Mouse (Mus musculus) MEL-GATA-1-ER (cell line): ENCODE data around the gene Dus2.
A peak's percentile ranks its signal among the peaks of the same experiment; 100 is the strongest.
"Not testable (repeated sequence)": the region's sequence is repeated elsewhere in the genome, so short reads cannot be mapped to it uniquely, and the experiment has no call there.

Experiments
- DNase-seq: peaks from one replicate; pipeline ENCODE4 v3.0.0-alpha.2; 2012; ENCODE audit warnings: low read depth; ENCODE audit errors: extremely low read depth

Dus2 gene

DNA sequence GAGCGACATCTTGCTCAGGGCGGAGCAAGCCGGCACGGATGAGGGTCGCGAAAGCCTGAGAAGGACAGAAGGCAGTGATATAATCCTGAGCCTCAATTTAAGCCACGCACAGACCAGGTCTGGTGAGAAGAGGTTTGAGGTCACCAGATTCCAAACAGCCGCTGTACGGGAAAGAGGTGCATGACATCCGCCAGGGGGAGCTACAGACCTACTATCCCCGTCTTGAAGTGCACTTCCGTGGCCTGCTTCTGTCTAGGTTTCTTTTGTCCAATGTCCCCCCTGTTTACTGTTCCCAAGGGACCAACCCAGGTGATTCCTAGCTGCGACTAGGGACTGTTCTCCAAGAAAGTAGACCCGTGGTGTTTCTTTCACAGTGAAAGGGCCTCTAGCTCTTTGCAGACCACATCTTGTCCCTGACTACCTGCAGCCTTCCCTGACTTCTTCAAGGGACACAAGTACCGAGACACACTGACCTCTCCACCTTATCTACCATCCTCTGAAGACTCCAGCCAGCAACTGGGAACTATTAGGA lies at the start of gene Dus2:
Dus2 (plus strand) TSS at position 482 of the 532 bp plus-strand sequence.
- DNase-seq: peak; percentile 69

DNA sequence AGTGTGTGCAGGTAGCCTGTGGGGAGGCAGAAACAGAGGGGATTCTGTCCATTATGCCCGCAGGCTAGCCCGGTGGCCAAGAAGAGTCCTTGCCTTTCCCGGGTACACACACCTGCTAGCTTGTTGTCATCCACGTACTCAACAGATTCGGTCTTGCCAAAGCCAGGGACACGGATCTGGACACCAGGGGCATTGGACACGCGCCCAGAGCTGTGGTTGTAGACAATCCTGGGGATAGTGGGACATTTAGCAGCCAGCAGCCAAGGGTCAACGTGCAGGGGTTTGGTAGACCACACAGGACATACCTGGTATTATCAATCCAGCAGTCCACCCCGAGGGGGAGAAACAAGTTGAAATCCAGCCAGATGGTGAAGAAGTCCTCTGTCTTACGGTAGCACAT lies 49.1 kb upstream of the Dus2 start:
- DNase-seq: no peak

DNA sequence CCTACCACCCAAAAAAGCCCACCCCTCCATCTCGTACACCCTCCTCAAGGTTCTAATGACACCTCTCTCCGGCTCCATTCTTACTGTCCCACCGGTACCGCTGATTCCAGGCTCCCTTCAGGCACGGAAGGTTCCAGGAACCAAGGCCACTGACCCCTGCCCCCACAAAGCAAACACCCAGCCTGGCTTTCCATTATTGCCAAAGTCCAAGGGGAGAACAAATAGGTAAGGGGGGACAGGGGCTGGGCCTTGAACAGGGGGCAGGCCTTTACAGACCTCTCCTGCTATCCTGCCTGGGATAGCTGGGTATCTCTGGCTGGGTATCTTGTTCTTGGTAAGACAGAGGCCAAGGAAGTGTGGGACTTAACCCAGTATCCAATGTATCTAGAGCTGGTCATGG lies 48.6 kb upstream of the Dus2 start:
- no peak for DNase-seq

DNA sequence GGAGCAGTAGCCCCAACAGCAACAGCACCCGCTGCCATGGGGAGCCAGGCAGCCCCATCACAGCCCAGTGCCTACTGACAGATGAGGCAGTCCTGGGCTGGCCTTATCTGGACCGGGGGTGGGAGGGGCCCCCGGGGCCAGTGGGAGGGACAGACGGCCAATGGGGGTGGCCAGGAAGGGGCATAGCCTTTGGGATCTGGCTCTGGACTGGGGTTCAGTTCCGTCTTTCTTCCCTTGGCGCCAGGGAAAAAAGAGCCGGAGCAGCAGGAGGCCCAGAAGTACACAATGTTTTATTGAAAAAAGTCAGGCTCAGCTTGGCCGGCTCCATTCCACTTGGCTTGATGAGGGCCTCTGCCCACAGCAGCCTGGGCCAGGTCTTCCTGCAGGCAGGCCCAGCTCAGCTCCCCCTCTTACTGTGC lies 47.8 kb upstream of the Dus2 start, which contains the start of gene Lcat:
Lcat (minus strand) TSS at position 62 of the 419 bp plus-strand sequence.
- no peak for DNase-seq

DNA sequence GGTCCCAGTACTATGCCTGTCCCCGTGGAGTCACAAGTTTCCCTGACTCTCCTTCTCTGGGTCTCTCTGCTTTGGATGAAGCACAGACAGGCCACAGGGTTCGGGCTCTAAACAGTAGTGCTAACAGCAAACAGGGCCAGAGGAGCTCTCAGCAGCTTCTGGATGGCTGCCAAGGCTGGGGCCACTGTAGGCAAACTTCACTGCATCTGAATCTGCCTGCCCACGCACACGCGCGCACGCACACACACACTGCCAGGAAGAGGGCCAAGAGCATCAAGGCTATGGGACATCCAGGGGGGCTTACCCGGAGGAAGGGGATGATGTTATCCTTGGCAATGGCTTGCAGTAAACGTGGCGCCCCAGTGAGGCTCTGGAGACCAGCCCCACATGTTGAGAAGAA lies 41.8 kb upstream of the Dus2 start:
- no peak for DNase-seq

DNA sequence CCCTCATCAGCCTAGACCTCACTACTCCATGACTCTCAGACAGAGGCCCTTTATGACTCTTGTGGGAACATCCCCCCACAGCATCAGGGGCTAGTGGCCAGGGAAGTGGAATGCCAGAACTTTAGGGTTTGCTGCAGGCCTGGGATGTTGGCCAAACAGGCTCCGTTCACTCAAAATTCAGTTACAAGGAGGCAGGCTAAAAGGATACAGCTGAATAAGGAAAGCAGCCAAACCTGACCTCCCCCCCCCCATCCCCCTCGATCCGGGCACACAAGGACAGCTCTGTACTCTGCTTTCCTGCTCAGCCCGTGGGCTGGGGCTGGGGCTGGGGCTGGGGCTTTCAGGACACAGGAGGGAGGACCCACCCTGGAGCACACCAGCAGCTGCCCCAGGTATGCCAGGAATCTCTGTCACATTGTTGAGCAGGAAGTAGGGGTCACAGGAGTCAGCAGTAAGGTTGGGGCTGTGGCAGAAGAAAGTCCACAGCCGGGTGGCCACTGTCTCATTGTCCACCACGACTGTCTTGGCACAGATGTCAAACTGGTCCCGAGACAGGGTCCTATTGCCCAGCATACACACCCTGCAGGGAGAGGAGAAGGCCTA lies 40.0 kb upstream of the Dus2 start:
- no peak for DNase-seq

DNA sequence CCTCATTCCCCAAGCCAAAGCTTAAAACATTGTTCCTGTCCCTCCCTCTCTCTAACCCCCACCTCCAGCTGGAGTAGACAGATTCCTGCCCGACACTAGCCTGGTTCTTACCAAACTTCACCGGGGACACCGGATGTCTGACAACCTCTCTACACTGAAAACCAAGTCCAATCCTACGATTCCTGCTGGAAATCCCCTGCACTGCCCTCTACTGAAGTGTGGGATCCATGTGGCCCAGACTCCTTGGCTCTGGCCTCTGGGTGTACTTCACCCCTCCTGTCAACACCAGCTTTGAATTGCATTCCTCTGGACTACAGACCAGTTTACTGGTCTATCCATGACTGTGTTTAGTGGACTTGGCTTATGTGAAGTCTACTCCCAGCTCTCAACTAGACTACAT lies 34.6 kb upstream of the Dus2 start:
- no peak for DNase-seq

DNA sequence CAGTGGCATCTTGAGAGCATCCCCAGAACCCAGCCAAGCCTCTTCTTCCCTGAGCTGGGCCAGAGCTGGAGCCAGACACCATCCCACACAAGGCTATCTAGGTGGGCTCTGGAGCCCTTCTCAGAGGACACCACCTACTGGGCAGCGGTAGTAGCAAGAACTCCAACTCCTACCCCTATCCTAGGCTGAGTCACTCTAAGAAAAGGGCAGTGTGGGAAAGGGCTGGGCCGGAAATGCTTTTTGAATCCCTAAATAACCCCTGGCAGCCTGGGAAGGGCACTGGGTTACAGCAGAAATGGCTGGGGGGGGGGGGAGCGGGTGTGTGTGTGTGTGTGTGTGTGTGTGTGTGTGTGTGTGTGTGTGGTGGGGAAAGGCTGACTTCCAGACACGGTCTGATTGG lies 33.3 kb upstream of the Dus2 start:
- no peak for DNase-seq

DNA sequence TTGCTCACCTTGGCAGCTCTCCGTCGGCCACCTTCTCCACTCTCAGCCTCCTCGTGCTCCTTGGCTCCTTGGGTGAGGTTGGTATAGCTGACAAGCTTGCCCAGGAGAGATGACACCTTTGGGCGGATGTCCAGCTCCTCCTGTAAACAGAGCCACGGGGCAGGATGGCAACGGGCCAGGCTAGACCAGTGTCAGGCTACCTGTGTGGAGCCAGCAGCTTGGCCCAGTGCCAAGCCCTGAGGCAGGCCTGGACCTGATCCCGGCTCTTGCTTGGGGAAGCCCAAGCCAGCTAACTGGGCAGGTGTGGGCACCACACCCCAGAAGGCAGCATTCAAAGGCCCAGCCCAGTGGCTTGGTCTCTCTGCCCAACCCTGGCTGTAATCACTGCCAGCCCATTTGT lies 31.8 kb upstream of the Dus2 start:
- no peak for DNase-seq

DNA sequence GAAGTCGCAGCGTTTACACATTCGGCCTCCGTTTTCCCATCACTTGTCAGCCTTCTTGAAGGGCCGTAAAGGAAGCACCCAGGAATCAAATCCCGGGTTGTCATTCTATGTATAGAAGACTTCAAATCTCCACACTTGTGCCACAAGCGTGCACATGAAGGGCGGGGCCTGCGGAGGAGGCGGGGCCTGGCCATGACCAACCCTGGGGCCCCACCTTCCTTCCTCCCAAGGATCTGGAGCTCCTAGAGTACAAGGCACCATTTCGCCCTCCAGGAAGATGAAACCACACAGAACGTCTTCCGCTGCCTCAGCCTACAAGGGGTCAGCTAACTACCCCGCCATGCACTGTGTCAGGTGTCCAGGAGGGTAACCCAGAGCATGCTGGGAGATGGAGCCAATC lies 30.0 kb upstream of the Dus2 start:
- no peak for DNase-seq

DNA sequence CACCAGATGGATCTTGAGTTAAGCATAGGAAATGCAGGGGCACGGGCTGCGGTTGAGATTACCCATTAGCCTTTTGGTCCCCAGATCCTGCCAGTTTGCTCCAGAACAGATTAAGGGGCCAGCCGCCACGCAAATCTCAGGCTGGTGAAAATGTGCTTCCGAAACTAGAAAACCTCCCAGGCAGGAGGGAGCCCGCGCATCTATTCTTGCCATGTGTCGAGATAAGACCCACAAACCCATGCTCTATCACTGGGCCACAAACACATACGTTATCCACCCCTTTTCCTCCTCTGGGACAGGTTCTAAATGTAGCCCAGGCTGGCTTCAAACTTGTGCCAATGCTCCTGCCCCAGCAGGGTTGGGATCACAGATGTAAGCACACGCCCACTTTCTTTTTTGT lies 29.6 kb upstream of the Dus2 start:
- DNase-seq: peak; percentile 31

DNA sequence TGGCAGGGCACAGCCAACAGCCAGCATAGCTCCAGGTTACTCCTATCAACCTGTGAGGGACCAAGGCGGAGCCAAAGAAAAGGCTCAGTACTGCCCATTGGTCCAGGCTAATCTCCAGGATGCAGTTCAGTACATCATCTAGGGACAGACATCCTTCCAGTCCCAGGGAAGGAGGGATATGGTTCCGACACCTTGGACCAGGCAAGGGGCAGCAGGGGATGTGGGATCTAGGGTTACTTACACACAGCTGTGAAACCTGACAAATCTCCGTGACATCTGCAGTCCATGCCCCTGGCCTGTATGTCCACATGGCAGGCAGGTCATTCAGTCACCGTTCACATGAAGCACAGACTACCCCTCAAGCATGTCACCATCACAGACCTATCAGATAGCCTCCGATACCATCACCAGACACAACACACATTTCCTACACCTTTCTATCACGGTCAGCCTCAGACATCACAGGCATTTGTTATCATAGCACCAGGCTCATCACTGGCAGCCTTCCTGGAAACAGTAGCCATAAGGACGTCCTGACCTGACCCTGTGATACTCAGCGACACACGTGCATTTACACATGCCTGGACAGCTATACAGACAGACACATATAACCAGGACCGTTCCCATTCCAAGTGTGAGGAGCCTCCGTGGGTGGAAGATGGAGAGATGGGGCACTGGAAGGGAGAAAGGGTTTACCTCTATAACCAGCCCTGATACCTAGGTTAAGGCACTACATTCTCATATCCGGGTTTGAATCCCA lies 26.5 kb upstream of the Dus2 start:
- no peak for DNase-seq

DNA sequence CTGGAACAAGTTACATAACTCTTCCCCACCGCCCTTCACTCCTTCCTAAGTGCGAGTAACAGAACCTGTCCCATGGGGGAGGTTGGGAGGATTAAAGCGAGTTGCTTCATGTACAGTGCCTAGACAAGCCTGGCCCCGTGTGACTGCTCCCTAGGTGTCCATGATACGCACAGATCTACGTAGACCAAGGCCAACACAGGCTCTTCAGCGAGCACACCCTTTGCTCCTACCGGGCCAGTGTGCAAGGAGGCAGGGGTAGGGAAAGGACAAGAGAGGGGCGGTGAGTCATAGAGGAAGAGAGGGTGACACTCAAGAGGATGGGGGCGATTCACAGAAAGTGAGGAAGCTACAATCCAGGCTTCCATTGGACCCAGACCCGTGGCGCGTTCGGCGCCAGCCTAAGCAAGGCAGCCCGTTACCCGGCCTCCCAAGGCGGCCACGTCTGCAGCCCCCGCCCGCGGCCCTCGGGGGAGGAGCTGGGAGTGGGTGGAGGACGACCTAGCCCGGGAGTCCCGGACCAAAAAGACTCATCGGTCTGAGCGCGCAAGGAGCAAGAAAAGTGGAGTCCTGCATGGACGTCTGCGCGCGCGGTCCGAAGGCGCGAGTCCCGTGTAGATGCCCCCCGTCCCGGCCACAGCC lies 25.8 kb upstream of the Dus2 start:
- DNase-seq: peak; percentile 42

DNA sequence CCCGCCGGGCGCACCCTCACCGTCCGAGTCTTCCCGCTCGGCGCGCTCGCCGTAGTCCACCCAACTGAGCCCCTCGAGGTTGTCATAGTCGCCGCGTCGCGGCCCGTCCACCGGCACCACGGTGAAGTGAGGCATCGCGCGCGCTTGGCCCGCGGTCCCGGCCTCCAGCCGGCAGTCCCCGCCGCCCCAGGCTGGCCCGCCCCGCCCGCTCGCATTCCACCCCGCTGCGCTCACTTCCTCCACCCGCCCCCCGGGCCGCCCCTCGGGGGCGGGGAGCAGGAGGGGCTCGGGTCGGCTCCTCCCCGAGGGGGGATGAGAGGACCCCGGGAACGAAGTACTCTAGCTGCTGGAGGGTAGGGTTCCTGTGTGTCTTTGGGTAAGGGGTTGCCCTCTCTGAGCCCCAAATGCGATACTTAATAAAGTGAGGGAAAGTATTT lies 25.2 kb upstream of the Dus2 start, which contains the start of gene Slc12a4:
Slc12a4 (minus strand) TSS at position 193 of the 437 bp plus-strand sequence.
- DNase-seq: peak; percentile 51

DNA sequence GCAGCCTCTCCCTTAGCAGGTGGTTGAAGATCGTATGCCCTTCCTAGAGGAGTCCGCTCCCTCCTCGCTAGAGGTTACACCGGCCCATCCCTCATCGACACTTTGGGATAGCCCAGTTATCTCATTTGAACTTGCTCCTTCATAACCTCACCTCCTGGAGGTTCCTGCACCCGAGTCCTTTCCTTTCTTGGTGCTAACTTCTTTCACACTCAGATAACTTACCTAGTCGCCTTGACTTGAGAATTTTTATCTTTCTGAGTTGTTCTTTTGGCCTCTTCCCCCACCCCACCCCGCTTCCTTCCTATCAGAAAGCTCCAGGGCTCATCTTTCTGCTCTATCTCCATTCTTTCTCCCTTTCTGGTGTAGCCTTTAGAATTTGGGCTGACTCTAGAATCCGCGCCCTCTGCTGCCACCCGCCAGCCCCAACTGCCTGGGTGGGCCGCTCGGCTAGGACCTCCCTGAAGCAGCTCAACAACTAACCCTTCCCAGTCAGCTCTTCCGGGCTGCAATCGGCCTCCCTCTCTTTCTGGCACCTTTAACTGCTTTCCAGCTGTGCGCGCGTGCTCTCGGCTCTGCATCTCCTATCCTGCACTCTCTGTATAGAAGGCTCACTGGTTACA lies 24.3 kb upstream of the Dus2 start:
- DNase-seq: peak; percentile 78

DNA sequence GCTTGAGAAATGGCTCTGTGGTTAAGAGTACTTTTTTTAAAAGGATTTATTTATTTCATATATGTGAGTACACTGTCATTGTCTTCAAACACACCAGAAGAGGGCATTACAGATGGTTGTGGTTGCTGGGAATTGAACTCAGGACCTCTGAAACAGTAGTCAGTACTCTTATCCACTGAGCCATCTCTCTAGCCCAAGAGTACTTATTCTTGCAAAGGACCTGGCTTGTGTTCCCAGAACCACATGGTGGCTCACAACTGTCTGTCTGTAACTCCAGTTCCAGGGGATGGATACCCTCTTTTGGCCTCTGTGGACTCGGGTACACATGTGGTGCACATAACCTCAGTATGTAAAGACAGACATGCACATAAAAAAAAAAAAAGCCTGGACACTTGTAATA lies 21.8 kb upstream of the Dus2 start:
- no peak for DNase-seq

DNA sequence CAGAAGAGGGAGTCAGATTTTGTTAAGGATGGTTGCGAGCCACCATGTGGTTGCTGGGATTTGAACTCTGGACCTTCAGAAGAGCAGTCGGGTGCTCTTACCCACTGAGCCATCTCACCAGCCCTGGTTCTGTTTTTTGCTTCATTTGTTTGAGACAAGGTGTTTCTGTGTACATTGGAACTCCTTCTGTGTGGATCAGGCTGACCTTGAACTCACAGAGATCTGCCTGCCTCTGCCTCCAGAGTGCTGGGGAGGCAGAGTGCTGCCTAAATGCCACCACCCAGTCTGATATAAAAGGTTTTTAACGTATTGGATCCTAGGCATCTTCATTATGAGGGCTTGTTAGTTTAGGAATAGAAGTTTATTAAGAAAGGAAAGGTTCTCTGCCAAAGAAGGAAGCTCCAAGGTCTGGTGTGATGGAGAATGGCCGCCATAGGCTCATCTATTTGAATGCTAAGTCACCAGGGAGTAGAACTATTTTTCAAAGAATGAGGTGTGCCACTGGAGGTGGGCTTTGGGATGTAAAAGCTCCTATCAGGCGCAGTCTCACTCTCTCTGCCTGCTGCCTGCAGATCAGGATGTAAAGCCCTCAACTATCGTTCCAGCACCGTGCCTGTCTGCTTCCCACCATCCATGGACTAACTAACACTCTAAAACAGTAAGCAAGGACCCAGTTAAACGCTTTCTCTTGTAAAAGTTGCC lies 20.0 kb upstream of the Dus2 start:
- DNase-seq: no peak

DNA sequence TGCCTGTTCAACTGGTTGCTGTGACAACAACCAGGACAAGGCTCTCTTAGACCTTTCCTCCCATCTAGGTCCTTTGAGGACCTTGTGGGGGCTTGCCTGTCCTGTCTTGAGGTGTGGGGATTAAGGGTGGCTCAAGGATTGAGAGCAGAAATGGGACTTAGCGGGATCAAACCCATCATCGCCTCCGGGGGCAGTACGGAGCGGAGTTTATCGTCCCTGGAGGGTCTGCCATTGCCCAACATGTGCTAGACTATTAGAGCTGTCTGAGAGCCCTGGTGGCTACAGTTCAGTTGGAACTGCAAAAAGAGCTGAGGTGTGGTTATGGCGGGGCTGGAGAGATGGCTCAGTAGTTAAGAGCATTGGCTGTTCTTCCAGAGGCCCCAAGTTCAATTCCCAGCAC lies 15.8 kb upstream of the Dus2 start:
- no peak for DNase-seq

DNA sequence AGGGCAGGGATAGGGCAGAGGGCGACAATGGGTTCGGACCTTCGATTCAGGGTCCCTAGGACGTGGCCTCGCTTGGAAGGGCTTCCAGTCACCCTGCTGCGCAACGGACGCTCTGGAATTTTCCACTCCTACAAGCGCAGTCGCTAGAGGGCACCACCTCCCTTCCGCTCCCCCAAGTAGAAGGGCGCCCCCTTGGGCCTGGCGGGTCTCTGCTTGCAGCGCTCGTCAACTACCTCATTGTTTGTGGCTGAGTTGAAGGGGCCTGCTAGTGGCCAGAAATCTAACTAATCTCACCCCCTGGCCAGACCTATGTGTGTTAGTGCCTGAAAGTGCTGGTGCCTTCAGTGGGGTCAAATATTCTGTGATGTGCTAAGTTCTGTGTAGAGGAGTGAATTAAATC lies 11.8 kb upstream of the Dus2 start, which contains the start of gene Dpep3:
Dpep3 (minus strand) TSS at position 105 of the 400 bp plus-strand sequence.
- no peak for DNase-seq

DNA sequence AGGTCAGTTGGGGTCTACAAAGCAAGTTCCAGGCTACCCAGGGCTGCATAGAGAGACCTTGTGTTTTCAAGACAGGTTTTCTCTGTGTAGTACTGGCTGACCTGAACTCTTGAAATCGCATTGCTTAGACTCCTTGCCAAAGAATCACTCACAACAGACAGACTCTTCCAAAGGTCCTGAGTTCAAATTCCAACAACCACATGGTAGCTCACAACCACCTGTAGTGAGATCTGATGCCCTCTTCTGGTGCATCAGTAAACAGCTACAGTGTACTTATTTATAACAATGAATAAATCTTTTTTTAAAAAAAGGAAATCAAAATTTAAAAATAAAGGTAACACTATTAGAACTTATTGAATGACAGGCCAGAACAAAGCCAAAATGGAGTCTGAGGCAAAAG lies 10.0 kb upstream of the Dus2 start:
- DNase-seq: no peak

DNA sequence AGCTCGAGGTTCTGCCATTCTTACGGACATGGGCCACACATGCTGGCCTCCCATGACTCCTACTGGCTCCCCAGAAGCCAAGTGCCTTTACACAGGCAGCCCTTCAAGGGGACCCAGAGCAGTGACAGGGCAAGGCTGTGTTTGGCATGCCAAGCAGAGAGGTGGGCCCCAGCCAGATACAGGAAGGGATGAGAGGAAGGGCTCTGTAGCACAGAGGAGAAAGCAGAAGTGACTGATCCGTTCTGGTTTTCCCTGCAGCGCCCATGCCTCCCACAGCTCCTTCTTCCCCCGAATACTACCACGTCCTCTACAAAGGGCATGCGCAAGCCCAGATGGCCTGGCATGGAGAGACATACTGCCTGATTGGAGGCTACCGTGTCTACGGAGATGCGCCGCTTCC lies 7.7 kb upstream of the Dus2 start:
- DNase-seq: not testable (repeated sequence)
